Mouse (Mus musculus) A20 (cell line): Measurements from ENCODE around the gene Pafah1b2.

Source experiments
- DNase-seq: peaks from one replicate; pipeline ENCODE4 v3.0.0-alpha.2; 2011; ENCODE audit warnings: low read depth, low spot score

Pafah1b2 gene

GRCm38 (mm10) chr9:46012091-46013008 is at the start of gene Pafah1b2, which contains the start of gene Sik3:
TSS of gene Pafah1b2 (minus strand) at chr9:46012690.
TSS of gene Sik3 (plus strand) at chr9:46012820.
- peak; percentile 94 for DNase-seq

- DNase-seq, result no peak
Measured at GRCm38 (mm10) chr9:46061696-46062425, 49.4 kb upstream of the Pafah1b2 start.

GRCm38 (mm10) chr9:46060249-46060648 is 47.8 kb upstream of the Pafah1b2 start:
- no peak for DNase-seq

- DNase-seq, result peak; percentile 68
Measured at GRCm38 (mm10) chr9:46058065-46058464, 45.6 kb upstream of the Pafah1b2 start.

- DNase-seq, result no peak
Measured at GRCm38 (mm10) chr9:46053014-46053666, 40.6 kb upstream of the Pafah1b2 start.

- DNase-seq, result no peak
Measured at GRCm38 (mm10) chr9:46050203-46050602, 37.7 kb upstream of the Pafah1b2 start.

GRCm38 (mm10) chr9:46049525-46049924 is 37.0 kb upstream of the Pafah1b2 start:
- no peak for DNase-seq

GRCm38 (mm10) chr9:46046724-46047517 is 34.4 kb upstream of the Pafah1b2 start:
- no peak for DNase-seq

- no peak for DNase-seq
Measured at GRCm38 (mm10) chr9:46043626-46044025, 31.1 kb upstream of the Pafah1b2 start.

GRCm38 (mm10) chr9:46042387-46042786 is 29.9 kb upstream of the Pafah1b2 start:
- DNase-seq, result peak; percentile 55

- no peak for DNase-seq
Measured at GRCm38 (mm10) chr9:46041186-46041585, 28.7 kb upstream of the Pafah1b2 start.

- DNase-seq, result no peak
Measured at GRCm38 (mm10) chr9:46038786-46039185, 26.3 kb upstream of the Pafah1b2 start.

- DNase-seq, result no peak
Measured at GRCm38 (mm10) chr9:46036881-46037280, 24.4 kb upstream of the Pafah1b2 start.

GRCm38 (mm10) chr9:46035290-46035871 is 22.9 kb upstream of the Pafah1b2 start:
- DNase-seq, result no peak

GRCm38 (mm10) chr9:46033862-46034261 is 21.4 kb upstream of the Pafah1b2 start:
- DNase-seq, result peak; percentile 29

- no peak for DNase-seq
Measured at GRCm38 (mm10) chr9:46033058-46033457, 20.6 kb upstream of the Pafah1b2 start.

GRCm38 (mm10) chr9:46032190-46032589 is 19.7 kb upstream of the Pafah1b2 start:
- no peak for DNase-seq

- DNase-seq, result no peak
Measured at GRCm38 (mm10) chr9:46030968-46031367, 18.5 kb upstream of the Pafah1b2 start.

GRCm38 (mm10) chr9:46030184-46030583 is 17.7 kb upstream of the Pafah1b2 start:
- no peak for DNase-seq

- no peak for DNase-seq
Measured at GRCm38 (mm10) chr9:46029534-46029933, 17.0 kb upstream of the Pafah1b2 start.

- DNase-seq, result no peak
Measured at GRCm38 (mm10) chr9:46027994-46028393, 15.5 kb upstream of the Pafah1b2 start.
